ENCODE assay signal across 8 mouse cellular contexts in the genomic region with DNA sequence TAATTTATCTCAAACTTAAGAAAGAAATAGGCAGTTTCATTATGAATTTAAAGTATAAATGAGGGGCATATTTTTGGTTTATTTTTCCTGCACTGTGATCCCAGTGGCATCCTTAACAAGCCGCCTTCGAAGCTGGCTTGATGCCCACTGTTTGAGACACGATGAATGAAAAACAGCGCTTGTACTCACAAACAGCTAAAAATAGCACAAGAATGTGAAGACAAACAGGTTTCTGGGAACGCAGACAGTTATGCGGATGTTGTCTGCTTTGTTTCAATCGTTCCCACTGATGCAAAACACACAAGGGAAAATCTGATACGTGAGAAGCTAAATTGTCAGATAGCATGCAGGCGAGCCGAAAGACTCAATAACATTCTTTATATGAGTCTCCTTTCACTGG.
DNase-seq lines count a peak whose midpoint lies in the region; ATAC-seq lines count a peak whose summit lies in the region.

No protein-coding gene starts in this region.

- no peak overlapping the region for H3K9ac ChIP-seq in forebrain, embryonic 12.5 days
- H3K9ac ChIP-seq in midbrain, embryonic 11.5 days (ENCODE audit: low read length), result no peak overlapping the region
- H3K9ac ChIP-seq in heart, embryonic 13.5 days, result no peak overlapping the region; the same call in 1 of the 2 replicates

- H3K4me3 ChIP-seq in forebrain, embryonic 12.5 days (replicated peaks), result no peak overlapping the region
- H3K4me3 ChIP-seq in forebrain, embryonic 10.5 days, result no peak overlapping the region
- no peak overlapping the region for H3K4me3 ChIP-seq in midbrain, embryonic 11.5 days (ENCODE audit: low read depth, low read length)
- no peak overlapping the region for H3K4me3 ChIP-seq in midbrain, embryonic 10.5 days
- H3K4me3 ChIP-seq in heart, embryonic 13.5 days, result peak overlapping the region; percentile 34

- H3K27ac ChIP-seq in forebrain, embryonic 12.5 days, result 0 out of 2 replicates have a peak overlapping the region, but pooled peaks have one; percentile 25
- H3K27ac ChIP-seq in forebrain, embryonic 10.5 days, result no peak overlapping the region
- H3K27ac ChIP-seq in midbrain, embryonic 11.5 days (ENCODE audit: low read depth, low read length), result no peak overlapping the region
- no peak overlapping the region for H3K27ac ChIP-seq in midbrain, embryonic 10.5 days (replicated peaks)
- H3K27ac ChIP-seq in heart, embryonic 13.5 days (replicated peaks), result peak overlapping the region; percentile 22; the same call in 1 of the 2 replicates

- ATAC-seq in forebrain, embryonic 12.5 days (ENCODE audit: low FRiP score), result no peak; the same call in 1 of the 2 replicates
- no peak for ATAC-seq in midbrain, embryonic 11.5 days (ENCODE audit: low FRiP score)
- ATAC-seq in heart, embryonic 13.5 days (ENCODE audit: extremely low read depth, insufficient number of reproducible peaks, low FRiP score, low TSS enrichment), result no peak

- peaks cover 14% of the 10 kb centered on the region; the same call in 1 of the 2 replicates for H3K4me1 ChIP-seq in forebrain, embryonic 12.5 days
- H3K4me1 ChIP-seq in forebrain, embryonic 10.5 days, result peaks cover 25% of the 10 kb centered on the region; the same call in 1 of the 2 replicates
- H3K4me1 ChIP-seq in midbrain, embryonic 11.5 days (ENCODE audit: control insufficient read depth, insufficient read depth, low read length), result no peaks in the 10 kb centered on the region
- H3K4me1 ChIP-seq in midbrain, embryonic 10.5 days, result 0 out of 2 replicates have a peak, but pooled peaks cover 3% of the 10 kb centered on the region
- peaks cover 19% of the 10 kb centered on the region for H3K4me1 ChIP-seq in heart, embryonic 13.5 days

- H3K4me2 ChIP-seq in forebrain, embryonic 12.5 days, result no peak overlapping the region
- no peak overlapping the region for H3K4me2 ChIP-seq in midbrain, embryonic 11.5 days
- H3K4me2 ChIP-seq in heart, embryonic 13.5 days, result peak overlapping the region; percentile 59

- H3K27me3 ChIP-seq in forebrain, embryonic 12.5 days, result no peaks in the 10 kb centered on the region
- H3K27me3 ChIP-seq in forebrain, embryonic 10.5 days (ENCODE audit: poor library complexity, severe bottlenecking), result no peaks in the 10 kb centered on the region
- no peaks in the 10 kb centered on the region for H3K27me3 ChIP-seq in midbrain, embryonic 11.5 days (ENCODE audit: control insufficient read depth, insufficient read depth, low read length)
- H3K27me3 ChIP-seq in midbrain, embryonic 10.5 days (ENCODE audit: low read depth, poor library complexity, severe bottlenecking), result no peaks in the 10 kb centered on the region
- H3K27me3 ChIP-seq in heart, embryonic 13.5 days (replicated peaks), result no peaks in the 10 kb centered on the region

- no peaks in the 10 kb centered on the region for H3K9me3 ChIP-seq in forebrain, embryonic 12.5 days
- no peaks in the 10 kb centered on the region for H3K9me3 ChIP-seq in forebrain, embryonic 10.5 days
- no peaks in the 10 kb centered on the region for H3K9me3 ChIP-seq in midbrain, embryonic 11.5 days (ENCODE audit: control insufficient read depth, low read length)
- no peaks in the 10 kb centered on the region for H3K9me3 ChIP-seq in midbrain, embryonic 10.5 days (replicated peaks)
- no peaks in the 10 kb centered on the region for H3K9me3 ChIP-seq in heart, embryonic 13.5 days

- DNase-seq in forebrain, embryonic 10.5 days (ENCODE audit: extremely low spot score, low spot score), result no peak
- DNase-seq in midbrain, embryonic 11.5 days (ENCODE audit: low spot score, missing footprints), result peak; percentile 35
- no peak for DNase-seq in midbrain, embryonic 10.5 days (ENCODE audit: low spot score)
- peak; percentile 32 for DNase-seq in lung, postnatal 10 days
- DNase-seq in urinary bladder, postnatal 25 days (ENCODE audit: low spot score), result no peak
- DNase-seq in cerebellum, adult 8-10 months, result no peak

- H3K36me3 ChIP-seq in forebrain, embryonic 12.5 days (replicated peaks), result no peaks in the 10 kb centered on the region
- no peaks in the 10 kb centered on the region for H3K36me3 ChIP-seq in forebrain, embryonic 10.5 days (replicated peaks)
- H3K36me3 ChIP-seq in midbrain, embryonic 11.5 days (ENCODE audit: control insufficient read depth, insufficient read depth, low read length), result no peaks in the 10 kb centered on the region
- H3K36me3 ChIP-seq in midbrain, embryonic 10.5 days, result no peaks in the 10 kb centered on the region
- no peaks in the 10 kb centered on the region for H3K36me3 ChIP-seq in heart, embryonic 13.5 days

- WGBS in forebrain, embryonic 12.5 days, result 49% methylated on average over 10 of the region's 10 CpGs
- 85% methylated on average over 10 of the region's 10 CpGs for WGBS in forebrain, embryonic 10.5 days
- WGBS in midbrain, embryonic 11.5 days, result 89% methylated on average over 10 of the region's 10 CpGs
- 90% methylated on average over 10 of the region's 10 CpGs for WGBS in midbrain, embryonic 10.5 days
- 10% methylated on average over 10 of the region's 10 CpGs for WGBS in heart, embryonic 13.5 days

Comparison
In these comparisons a context has a peak if more than half of its experiments do, and no peak if none do; other contexts are left out.
1. H3K27ac ChIP-seq: peak in forebrain, embryonic 12.5 days (single experiment) and heart, embryonic 13.5 days (single experiment); none in forebrain, embryonic 10.5 days (single experiment), midbrain, embryonic 11.5 days (single experiment) and midbrain, embryonic 10.5 days (single experiment).
2. DNase-seq: peak in midbrain, embryonic 11.5 days (single experiment) and lung, postnatal 10 days (single experiment); none in forebrain, embryonic 10.5 days (single experiment), midbrain, embryonic 10.5 days (single experiment), urinary bladder, postnatal 25 days (single experiment) and cerebellum, adult 8-10 months (single experiment).